Mouse (Mus musculus) inflammation-experienced regulatory T-cells, adult 6 months (primary cell): ENCODE data around the gene Kif3a. TPM values are rescaled to one million over a fixed set of nuclear protein-coding genes. Genes with fewer than 3 reads are reported as not detected.

Experiments used
- ATAC-seq: one replicate; pipeline ENCODE4 v1.8.0; 2017
- polyA plus RNA-seq, 3 experiments: library from polyadenylated mRNA; unstranded; fragments of 100-300 nt; shearing (Covaris generic); gene quantifications; one replicate each; pipeline ENCODE4 v1.2.1; 2017

Kif3a gene
- 10 to 100 TPM in 2 of 3 experiments, 1 to 10 TPM in 1; 5.5 to 11.6 (median 11.6) TPM for polyA plus RNA-seq

DNA sequence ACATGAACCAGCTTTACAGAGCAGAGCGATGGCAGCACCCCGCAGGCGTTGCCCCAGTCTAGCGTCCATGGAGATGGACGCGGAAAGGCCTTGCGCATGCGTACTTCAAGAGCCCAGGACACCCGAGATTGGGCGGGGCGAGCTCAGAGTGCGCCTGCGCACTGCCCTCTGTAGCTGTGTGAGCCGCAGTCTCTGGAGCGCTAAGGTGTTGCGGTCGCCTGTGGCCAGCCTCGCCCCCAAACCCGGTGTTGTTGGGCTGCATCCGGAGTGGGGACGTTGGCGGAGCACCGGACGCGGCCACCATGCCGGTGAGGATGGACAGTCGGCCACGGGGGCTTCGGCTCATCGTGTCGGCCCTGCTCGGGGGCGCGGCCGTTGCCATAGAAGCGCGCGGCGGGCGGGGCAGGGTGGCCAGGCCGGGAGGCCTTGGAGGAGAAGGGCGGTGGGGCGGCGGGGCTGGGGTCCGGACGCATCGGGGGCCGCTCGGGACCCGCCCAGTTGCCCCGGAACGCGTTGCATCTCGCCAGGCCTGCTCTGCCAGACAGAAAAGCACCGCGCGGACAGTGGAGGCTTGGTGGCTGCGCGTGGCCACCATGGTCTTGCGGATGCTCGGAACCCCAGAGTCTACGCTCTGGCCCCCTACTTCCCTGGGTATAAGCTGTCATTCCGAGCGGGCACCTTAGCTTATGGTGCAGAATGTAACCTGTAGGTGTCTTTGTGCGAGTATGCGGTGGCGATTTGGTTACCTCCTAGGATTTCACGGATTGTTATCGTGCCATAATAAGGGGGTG lies at the start of gene Kif3a:
Gene Kif3a (plus strand): TSS at position 156 of the 791 bp plus-strand sequence.
- peak; percentile 92 for ATAC-seq

DNA sequence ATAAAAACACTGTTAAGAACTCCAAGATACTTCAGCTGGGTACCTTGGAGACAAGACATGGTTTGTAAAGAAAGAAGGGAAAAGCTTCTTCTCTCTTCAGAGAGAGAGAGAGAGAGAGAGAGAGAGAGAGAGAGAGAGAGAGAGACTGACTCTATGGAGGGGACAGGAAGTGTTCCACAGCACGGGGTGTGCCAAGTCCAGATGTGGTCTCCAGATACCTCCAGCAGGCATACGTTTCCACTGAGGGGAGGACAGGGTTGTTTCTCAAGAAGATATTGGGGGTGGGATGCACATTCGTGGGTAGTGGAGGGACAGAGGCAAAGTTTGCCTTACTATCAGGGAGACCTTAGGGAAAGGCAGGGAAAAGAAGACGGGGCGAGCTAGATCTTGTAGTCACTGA lies 48.4 kb upstream of the Kif3a start:
- ATAC-seq = no peak

DNA sequence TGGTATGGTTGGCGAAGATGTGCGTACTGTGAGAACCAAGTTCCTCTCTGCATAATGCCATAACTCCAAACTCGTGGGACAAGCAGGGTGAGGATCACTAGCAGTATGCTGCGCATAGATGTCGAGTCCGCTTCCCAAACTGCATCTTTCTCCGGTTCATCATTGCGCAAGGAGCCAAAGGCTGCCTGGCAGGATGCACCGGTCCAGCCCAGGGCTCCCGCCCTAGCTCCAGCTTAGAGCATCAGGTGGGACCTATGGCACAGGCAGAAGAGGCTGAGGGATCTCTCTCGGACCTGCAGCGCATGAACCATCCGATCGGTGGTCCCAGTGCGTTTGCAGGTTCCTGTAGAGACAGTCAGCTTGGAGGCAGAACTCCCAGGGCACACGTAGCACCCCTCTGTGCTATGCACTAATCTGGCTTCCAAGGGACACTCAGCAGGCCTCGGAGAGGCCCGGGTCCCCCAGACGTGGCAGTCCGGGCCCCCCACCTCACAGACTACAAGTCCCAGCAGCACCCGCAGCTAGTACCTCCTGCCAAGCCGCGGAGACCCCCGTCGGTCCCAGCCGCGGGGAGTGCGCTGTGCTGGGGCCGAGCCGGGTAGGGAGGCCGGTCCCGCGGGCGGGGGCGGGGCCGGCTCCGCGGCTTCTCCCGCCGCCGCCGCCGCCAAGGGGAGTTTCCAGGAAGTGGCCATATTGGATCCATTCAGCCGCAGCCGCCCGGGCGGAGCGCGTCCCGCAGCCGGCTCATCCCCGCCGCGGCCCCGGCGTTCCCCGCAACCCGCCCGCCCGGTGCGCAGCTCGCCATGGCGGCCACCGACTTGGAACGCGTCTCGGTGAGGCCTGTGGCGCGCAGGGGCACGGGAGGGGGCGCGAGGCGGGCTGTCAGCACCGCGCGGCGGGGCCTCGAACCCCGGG lies 47.7 kb upstream of the Kif3a start, which contains the start of gene Sept8:
Gene Sept8 (plus strand): TSS at position 51 of the 915 bp plus-strand sequence.
- ATAC-seq = peak; percentile 63

DNA sequence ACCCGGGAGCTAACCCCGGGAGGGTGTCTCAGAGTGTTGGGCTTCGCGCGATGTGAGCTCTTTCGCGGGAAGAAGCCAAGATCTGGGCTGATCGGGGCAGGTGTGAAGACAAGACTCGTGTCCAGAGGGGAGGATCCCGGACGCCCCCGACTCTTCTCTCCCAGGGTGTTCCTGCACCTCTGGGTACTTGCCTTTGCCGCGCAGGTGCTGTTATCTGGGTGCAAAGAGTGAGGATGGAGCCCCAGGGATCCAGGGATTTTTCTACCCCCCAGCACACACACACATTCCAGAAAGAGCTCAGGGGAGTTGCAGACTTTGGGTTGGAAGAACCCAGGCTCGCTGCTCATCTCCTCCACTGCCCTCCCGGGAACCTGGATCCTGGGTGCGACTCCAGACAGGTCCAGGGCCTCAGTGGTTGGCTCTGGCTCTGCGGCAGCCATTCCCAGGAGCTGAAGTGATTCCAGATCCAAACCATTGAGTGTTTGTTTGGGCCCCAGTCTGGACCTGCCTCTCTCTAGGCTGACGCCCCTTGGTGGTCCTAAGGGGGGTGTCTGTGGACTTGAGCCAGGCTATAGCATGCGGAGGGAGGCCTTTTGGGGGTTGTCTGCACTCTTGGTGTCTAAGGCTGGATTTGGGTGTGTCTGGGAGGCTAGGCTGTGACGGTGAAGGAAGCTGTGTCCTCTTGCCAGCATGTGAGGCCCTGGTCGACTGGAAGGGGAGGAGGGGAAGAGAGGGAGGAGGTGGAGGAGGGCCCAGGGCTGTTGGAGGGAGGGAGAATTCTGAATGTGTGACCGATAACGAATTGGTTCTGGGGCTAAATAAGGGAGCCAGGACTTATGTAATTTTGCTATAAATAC lies 46.8 kb upstream of the Kif3a start:
- no peak for ATAC-seq

DNA sequence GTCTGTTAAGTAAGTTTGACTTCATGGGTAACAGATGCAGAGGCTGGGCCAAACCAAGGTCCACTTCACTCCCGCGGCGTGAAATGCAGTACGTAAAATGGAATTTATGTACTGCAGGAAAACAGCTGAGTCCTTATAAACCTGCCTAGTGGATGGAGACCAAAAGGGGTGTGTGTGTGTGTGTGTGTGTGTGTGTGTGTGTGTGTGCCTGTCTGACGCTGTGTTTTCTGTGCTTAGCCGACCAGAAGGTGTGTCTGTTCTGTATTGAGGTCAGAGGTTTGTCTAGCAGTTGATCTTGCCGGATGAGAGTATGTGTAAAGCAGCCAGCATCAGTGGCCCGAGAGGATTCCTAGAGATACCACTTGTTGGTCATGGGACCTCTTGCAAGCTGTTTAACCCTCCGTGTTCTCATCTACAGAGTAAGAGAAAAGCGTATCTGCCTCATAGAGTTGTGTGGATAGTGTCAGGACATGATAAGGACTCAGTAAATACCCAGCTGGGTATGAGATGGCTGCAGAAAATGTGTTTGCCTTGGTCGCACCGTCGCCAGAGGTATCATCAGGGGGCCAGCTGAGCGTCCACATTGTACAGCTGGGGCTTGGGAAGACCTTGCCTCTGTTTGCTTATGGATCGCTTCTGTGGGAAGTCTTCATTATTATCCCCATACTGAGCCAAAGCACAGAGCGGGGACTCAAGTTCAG lies 45.9 kb upstream of the Kif3a start:
- no peak for ATAC-seq

DNA sequence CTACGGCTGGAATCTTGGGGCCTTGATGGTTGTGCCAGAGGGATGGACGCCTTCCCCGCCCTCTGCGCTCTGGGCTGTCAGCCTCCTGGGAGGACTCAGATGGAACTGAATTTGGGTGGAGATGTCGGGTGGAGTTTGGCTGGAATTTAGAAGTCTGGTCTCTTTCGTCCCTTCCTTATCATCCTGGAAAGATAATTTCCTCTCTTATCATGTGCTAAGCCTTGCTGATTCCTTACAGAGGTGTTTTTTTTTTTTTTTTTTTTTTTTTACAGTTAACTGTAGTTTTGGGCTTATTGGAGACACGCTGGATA lies 45.4 kb upstream of the Kif3a start:
- no peak for ATAC-seq

DNA sequence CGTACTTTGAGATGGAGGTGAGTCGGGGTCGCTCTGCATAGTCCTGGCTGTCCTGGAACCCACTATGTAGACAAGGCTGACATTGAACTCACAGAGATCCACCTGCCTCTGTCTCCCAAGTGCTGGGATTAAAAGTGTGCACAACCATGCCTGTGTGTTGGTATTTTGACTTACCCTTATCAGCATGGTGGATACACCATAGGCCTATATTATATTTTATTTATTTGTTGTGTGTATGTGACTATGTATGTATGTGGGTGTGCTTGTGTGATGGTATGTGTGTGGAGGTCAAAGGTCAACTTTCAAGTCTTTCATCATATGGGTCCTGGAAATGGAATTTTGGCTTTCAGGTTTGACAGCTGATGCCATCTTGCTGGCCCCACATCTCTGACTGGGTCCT lies 44.8 kb upstream of the Kif3a start:
- no peak for ATAC-seq

DNA sequence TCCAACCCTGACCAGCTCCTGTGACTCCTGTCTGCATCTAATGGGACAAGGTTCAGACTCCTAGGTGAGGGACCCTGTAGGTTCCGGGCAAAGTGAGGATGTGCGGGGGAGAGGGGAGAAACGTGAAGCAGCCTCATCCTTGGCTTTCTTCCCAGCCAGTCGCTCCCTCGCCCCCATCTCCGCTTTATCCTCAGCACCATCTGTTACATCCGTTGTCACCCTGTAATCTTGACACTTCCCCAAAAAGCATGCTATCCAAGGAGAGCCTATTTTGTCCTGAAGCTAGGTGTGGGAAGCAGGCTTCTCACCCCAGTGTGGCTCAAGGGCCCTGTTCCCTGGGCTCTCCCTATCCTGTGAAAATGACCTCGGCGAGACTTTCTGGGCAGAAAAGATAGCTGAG lies 44.2 kb upstream of the Kif3a start:
- ATAC-seq = no peak

DNA sequence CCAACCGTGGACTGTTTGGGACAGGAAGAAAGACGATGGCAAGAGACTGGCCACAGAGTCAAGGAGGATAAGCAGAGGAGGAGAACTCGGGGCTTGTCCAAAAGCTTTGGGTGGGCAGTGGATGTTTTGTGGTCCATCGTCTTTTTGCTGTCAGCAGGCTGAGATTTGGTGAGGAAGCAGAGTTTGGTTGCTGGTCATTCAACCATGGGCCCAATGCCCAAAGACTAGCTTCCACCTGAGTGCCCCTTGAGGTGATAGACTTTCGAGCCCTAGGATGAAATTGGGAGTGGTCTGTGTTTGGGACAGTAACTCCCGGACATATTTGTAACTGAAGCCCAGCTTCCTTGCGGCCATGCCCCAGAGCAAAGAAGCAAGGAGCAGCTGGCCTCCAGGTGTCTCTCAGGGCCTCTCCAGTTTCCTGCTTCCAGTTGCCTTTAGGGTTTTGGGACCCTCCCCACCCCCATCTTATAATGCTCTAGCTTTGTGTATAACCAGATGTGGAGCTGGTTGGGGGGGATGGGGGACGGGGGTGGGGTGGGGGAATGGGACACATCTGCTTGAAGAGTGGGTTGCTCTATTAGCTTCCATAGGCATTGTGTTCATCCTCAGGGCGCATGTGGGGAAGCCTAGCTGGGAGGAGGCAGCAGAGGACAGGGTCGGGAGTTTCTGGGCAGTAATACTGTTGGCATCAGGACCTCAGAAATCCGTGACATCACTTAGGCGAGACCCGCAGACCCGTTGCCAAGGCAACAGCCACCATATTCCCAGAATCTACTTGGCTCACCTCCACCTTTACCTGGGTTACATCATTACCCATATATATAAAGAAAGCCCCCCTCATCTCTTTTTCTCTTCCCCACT lies 43.4 kb upstream of the Kif3a start:
- ATAC-seq = no peak

DNA sequence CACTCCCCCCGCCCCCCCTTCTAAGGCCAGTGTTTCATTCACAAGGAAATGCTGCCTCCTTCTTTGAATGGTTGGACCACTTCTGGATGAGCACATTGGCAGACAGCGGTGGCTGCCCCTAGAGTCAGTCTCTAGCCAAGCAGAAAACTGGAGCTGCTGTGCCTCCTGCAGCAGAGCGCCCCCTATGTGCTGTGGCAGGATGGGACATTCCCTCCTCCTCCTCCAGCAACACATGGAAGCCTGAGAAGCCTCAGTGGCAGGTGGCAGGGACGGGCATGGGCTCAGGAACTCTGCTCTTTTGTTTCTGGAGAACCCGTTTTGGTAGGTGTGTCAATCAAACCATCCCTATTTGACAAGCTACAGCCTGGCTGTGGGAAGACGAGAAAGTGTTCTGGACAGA lies 42.3 kb upstream of the Kif3a start:
- ATAC-seq = no peak

DNA sequence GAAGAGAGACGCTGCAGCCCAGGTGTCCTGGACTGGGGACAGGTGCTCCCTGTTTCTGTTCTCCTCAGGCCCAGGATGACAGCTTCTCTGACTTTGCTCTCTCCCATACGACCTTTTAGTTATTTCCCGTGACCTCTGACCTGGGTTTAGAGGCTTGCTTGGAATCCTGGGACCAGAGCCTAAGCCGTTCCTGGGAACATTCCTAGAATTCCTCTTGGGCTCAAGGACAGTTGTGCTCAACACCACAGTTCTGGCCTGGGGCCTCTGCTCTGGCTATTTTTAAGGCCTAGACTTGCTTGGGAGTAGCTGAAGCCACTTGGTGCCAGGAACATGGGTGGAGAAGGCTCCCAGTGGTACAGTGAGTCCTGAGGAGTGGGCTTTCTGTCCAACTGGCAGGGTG lies 41.7 kb upstream of the Kif3a start:
- ATAC-seq = no peak

DNA sequence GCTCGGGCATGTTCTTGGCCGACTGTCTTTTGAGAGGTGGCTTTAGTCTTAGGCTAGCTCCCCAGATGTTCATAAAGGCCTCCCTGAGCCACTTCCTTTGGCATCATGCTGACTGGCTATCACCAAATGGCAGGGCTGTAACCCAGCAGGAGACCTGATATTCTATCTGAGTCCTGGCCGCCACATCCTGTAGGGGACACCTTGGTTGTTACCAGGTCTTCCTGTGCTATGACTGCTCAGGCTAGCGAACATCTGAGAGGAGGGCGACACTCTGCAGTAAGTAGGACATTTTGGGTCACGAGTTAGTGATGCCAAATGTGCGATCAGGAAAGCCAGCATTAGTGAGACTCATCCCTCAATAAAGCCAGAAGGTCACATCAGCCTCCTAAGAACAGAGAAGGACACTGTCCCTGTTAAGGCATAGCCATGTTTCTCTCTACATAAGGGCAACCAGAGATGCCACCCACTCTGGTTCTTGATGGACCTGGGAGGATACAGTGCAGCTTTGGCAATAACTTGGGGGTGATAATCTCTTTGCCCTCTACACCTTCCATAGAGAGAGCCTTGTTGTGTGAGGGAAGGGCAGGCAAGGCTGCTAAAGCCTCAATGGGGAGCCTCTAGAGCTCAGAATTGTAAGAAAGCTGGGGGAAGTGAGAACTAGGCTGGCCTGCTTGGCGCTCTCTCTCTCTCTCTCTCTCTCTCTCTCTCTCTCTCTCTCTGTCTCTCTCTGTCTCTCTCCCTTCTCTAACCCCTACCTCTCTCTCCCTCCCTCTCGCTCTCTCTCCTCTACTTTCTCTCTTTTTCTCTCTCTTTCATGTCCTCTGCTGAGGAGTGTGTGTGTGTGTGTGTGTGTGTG lies 38.6 kb upstream of the Kif3a start:
- no peak for ATAC-seq

DNA sequence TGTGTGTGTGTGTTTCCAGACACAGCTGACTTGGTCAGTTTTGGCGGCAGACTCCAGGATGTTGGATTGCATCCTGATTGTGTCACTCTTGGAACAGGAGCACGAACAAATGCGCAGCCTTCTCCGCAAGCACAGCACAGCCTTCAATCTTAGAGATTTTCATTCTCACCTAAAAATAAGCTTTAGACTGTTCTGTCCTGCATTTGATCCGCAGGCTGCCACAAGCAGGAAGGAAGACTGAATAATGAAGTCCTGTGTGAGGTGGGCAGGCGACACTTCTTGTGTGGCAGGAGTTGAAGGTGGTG lies 38.0 kb upstream of the Kif3a start:
- no peak for ATAC-seq

DNA sequence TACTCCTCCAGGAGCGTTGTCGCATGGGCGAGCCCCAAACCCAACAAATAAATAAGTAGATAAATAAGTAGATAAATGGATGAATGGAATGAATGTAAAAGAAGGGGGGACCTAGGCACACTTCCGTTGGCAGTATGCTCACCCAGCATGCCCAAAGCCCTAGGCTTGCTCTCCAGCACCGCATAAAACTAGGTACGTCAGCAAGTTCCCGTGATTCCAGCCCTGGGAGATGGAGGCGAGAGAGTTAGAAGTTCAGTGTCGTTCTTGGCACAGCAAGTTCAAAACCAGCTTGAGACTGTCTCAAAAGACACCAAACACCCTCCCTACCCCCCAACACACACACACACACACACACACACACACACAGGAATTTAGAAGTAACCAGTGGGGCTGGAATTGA lies 37.2 kb upstream of the Kif3a start:
- ATAC-seq = no peak

DNA sequence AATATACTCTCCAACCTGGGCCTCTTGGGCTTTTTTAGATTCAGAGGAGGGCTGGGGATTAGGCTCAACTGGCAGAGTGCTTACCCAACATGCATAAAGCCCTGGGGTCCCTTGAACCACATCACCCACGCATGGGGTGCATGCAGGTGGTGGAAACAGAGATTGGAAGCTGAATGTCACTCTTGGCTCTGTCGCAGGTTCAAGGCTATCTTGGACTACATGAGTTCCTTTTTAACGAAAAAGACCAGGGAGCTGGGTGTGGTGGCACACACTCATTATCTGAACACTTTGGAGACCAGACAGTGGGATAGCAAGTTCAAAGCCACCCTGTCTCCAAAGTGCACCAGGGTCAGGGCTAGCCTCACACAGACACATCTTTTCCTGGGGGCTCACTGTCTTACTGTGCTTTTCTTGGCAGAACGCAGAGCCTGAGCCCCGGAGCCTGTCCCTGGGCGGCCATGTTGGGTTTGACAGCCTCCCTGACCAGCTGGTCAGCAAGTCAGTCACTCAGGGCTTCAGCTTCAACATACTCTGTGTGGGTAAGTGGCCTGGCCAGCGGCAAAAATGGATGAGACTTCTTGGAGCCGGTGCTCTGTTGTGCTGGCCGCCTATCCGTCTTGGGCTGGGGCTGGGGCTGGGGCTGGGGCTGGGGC lies 35.5 kb upstream of the Kif3a start:
- ATAC-seq = no peak

DNA sequence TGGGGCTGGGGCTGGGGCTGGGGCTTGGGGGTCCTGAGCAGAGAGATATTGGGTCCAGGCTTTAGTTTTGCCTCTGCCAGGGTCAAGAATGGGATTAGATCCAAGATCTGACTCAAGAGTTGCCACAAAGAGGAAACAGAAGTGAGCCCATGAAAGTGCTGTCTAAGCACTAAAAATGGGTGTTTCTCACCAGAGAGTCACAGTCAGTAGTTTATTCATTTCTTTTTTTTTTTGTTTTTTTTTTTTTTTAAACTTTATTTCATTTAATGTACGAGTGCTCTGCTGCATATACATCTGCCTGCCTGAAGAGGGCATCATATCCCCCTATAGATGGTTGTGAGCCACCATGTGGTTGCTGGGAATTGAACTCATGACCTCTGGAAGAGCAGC lies 35.0 kb upstream of the Kif3a start:
- ATAC-seq = no peak

DNA sequence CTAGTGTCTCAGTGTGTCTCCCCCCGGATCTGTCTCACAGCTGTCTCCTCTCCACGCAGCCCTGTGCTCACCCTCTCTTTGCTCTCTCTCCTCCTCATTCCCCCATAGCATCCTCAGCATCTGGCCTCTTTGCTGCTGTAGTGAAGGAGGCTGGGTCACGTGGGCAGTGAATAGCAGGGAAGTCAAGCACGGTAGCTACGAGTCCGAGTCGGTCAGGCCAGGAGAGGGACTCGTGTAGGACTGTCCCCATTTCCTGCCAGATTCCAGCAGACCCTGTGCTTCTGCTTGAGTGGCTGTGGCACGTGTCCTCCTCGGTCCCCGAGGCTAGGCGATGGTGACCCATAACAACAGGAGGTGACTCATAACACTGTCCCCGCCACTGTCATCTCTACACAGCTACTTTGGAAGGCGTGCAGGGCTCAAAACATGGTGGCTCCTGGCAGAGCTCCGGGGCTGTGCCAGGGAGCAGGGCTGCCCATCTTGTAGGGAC lies 28.1 kb upstream of the Kif3a start:
- no peak for ATAC-seq

DNA sequence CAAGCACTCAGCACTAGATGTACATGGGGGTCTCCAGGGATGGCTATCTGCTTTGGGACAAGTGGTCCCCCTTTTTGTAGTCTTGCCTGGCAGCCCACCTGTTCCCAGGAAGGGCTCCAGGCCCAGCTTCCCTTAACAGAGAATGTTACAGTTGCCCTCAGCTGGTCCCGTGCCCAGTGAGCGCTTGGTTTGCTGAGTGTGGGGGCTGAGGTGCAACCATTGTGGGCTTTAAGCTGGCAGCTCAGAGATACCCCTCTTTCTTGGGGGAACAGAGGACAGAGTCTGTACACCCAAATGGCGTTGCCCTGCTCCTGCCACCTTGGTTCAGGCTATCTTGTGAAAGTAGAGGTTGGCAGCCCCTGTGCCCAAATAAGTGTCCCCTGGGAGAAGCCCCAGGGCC lies 26.8 kb upstream of the Kif3a start:
- no peak for ATAC-seq

DNA sequence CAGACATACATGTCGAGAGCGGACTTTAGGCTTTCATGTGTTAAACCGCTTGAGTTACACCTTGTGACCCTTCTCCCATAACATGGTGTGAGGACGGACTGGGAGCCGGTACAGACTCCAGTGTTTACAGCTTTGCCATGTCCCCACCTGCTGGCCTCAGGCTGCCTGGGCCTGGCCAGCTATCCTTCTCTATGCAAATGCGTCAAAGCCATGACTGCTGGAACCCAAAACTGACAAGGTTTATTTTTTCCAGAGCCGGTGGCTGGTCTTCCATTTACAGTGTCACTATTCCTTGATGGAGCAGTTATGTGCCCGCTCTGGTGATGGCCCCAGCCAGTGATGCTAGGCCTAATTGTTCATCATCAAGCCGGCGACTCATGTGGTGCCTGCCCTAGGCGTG lies 26.0 kb upstream of the Kif3a start:
- no peak for ATAC-seq

DNA sequence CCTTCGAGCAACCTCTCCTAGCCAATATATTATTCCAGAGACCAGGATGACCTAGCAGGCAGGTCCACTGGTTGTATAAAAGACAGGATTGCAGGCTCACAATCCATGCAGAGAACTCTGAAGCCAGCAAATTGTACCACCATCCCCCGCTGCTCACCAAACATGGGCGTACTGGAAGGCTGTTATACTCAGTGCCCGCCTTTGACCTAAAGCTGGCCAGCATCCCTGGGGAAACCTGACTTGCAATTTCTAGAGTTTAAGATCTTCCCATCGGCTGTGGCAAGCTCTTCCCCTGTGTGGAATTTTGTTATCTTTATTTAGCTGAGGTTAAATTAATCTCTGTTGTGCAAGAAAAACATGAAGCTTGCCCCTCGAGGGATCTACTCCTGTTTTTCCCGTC lies 24.2 kb upstream of the Kif3a start:
- ATAC-seq = no peak
